Mouse (Mus musculus) right cerebral cortex, adult 2 months (tissue): ENCODE data around the gene Rorc.

Source experiments
- DNase-seq, 2 experiments: peaks; one replicate each; pipeline ENCODE4 v3.0.0; 2021 to 2022; ENCODE audit warnings: low spot score in 2 of 2

Gene Rorc

DNA sequence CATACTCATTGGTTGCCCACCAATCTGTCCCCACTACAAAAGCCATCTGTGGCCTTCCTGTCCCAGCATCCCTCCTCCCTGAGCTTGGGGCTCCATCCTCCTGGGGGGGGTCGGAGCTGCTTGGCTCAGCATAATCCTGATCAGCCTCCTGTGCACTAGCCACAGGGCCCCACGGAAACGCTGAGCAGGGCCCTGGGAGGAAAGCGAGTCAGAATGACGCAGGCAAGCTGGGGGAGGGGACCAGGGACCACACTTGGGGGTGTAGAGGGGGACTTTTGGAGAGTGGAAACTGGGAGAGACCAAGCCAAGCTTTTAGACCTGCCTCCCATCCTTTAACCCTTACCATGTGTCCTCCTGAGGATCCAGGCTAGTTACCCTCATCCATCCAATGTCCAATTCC lies 3.3 kb downstream of the Rorc start:
- DNase-seq, result no peak

DNA sequence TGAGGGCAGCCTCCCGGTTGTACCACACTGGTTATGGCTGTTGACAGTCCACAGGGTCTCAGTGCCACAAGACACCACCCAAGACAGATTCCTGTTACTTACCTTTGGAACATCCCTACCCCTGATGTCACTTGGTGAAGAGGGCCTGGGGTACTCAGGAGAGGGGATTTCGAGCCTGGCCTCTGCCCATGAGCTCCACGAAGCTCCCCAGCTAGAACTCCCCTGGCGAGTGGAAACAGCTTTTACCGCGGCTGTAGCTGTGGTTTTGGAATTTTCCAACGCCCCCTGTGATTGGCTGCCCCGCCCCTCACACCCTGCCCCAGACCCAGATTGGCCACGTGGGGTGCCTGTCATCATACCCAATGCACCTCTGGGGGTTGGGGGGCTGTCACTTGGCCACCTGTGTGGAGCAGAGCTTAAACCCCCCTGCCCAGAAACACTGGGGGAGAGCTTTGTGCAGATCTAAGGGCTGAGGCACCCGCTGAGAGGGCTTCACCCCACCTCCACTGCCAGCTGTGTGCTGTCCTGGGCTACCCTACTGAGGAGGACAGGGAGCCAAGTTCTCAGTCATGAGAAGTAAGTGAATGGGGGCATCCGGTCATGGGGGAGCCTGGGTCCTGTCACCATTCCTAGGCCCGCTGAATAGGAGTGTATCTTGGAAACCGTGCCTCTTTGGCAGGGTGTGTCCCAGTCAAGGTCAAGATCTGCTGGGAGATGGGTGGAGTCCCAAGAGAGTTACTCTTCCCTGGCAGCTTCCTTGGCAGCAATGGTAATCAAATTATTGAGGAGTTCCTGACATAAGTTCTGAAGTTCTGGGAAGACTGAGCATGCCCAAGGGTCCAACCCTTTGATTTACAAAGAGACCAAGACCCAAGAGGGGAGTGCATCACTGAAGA lies 4.7 kb downstream of the Rorc start:
- DNase-seq, result no peak

DNA sequence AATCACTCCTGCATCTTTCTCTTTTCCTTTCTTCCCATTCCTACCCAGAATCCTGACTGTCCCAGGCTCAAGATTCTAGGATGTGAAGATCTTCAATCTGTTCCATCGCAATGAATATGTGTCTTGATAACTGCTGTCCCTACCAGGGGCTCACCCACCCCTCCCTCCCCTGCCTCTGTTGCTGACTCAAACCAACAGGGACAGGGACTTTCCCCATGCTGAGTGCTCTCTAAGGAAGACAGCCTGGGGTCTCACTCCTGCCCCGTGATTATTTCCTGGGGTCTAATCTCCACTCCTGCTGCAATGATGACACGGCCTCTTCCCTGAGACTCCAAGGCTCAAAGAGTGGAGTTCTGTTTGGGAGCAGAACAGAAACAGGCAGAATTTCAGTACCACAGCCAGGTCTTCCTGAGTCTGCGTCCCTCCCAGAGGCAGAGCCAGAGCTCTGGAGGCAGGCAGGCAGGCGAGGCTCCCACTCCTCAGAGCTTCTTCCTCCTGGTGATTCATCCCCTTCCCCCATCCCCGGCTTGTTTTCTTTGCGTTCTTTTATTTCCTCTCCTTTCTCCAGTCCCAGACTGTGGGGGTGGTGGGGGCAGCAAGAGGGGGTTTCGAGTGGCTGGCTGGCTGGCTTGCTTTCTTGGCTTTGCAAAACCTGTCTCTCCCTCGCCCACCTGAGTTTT lies 7.4 kb downstream of the Rorc start:
- DNase-seq, result peak; percentile 45 to 59

DNA sequence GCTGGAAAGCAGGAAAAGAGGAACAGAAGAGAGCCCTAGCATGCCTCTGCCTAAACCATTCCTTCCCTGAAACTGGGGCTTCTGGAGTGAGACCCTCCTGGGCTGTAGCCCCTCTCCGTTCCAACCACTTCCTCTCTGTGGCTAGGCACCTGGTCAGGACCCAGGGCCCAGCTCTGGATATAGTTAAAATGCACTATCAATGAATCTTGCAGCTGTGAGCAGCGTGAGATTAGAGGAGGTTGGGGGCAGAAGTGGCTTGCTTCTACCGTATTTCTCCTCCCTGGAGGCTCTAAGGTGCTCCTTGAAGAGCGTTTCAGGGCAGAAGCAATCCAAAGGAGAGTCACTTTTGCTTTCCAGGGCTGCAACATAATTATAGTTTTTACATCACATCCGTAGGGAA lies 9.7 kb downstream of the Rorc start:
- no peak for DNase-seq

DNA sequence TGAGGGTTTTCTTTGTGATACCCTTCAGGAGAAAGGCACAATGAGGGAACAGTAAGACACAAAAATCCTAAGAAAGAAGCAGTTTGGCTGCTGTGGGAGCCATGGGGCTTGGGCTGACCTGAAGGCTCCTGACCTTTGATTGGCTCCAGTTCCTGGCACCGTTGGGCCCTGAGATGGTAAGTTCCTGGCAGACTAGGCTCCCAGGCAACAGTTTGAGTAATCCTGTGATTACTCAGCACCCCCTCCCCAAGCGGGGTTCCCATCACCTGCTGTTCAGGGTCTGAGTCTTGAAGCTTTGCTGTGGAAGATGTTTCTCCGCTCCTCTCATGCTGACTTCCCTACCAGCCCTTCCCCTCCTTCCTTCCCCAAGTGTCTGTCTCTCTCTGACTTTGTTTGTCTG lies 10.9 kb downstream of the Rorc start:
- no peak for DNase-seq

DNA sequence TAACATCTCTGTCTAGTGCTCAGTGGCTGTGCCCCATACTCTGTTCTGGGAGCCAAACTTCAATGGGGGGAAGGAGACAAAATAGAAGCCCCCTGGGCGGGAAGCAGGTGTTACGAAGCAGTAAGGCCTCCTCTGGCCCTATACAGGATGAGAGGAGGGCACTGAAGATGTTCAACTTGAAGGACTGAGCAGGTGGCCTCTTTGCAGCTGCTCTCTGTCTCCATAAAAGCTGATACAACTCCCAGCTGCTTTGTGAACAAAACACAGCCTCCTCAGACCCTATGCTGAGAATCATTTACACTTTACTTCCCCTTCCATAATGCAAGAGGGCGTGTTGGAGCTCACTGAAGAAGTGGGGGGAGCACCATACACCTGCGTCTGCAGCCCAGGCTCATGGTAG lies 14.1 kb downstream of the Rorc start:
- DNase-seq, result no peak

DNA sequence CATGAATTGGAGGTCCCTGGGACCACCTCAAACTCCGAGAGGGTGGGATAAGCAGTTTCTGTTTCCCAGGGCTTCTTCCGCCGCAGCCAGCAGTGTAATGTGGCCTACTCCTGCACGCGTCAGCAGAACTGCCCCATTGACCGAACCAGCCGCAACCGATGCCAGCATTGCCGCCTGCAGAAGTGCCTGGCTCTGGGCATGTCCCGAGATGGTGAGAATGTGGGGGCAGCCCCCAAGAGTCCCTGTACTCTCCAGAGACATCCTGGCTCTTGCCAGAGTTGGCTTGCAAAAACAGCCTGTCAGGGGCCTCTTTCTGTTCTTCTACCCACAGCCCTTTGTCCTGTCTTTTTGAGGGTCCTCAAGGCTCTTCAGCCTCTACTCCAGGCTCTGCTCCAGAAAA lies 14.8 kb downstream of the Rorc start:
- no peak for DNase-seq

DNA sequence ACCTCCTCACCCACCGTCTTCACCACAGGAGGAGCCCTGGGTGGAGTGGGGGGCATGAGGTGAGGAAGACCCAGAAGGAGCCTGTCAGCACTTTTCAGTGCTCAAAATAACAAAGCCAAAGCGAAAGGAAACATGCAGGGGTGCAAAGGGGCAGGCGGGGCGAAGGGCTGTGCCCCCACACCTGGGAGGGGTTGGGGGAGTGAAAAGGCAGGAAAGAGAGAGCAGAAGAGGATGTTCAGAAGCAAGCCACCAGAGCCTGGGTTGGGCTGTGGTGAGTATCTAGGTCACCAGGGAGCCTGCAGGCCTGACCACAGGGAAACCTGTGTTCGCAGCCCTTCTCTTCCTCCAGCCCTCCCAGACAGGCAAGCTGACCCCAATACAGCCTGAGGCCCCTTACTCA lies 15.5 kb downstream of the Rorc start:
- DNase-seq, result no peak

DNA sequence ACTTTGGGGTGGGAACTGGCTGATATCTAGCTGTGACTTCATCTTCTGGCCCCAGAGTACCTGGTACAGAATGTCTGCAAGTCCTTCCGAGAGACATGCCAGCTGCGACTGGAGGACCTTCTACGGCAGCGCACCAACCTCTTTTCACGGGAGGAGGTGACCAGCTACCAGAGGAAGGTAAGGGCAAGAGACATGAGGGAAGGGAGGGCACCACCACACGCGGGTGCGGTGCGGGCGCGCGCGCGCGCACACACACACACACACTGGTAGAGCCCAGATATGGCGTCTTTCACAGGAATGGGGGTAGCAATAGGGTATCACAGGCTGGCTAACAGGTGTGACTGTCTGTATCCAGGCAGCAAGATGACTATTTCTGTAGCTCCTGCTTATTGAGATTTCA lies 16.8 kb downstream of the Rorc start:
- no peak for DNase-seq

DNA sequence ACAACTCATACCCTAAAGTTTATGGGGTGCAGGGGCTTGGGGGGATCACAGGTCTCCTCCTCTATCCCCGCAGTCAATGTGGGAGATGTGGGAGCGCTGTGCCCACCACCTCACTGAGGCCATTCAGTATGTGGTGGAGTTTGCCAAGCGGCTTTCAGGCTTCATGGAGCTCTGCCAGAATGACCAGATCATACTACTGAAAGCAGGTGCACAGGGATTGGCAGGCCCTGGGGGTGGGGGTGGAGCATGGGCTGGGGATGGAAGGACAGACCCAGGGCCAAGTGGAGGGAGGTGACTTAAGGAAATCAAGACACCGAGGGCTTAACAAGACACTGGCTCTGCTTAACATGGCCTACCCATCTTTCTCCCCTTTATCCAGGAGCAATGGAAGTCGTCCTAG lies 18.4 kb downstream of the Rorc start:
- no peak for DNase-seq

DNA sequence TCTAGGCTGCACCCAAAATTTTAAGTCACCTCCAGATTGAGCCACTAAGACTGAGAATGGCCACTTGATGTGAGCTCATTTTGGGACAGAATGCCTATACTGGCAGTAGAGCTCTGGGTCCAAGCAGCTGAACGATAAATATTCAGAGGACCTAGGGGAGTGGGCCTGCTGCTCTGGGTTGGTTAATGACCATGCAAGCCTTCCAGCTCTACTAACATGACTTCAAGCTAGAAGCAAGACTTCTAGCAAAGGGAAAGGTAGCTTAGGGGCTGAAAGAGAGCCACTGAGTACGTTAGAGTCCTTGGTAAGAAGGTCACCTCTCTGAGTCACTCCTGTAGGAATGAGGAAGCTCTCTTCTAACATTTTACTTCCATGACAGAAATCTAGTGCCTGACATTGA lies 19.5 kb downstream of the Rorc start:
- DNase-seq, result no peak

DNA sequence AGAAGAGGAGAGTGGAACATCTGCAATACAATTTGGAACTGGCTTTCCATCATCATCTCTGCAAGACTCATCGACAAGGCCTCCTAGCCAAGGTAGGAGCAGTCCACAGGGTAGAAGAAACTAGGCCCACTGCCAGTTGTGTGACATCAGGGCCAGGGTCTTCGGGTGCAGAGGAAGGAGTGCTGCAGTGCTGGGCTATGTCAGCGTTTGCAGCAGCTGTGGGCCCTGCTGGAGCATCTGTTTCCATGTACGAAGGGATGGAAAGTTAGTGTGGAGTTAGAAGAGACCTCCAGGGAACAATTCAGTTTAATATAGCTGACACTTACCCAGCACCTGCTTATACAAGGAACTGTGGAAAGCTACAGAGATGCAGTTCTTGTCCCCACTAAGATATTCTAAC lies 20.5 kb downstream of the Rorc start:
- no peak for DNase-seq

DNA sequence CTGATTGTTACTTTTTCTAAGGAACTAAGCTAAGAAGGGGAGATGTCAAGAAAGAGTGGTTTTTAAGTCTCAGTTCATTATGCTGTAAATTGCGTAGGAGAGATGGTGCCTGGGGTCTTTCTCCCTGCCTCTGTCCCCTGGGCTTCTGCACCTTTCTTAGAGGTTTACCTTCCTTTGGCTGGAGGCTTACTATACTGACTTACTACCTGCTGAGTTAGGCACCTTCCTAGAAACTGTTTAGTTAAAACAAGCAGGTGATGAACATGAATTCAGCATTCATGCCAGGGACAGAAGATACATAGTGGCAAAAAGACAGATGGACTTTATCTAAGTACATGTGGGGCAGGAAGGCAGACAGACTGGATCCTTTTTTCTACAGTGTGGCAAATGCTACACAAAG lies 23.7 kb downstream of the Rorc start:
- DNase-seq, result no peak

DNA sequence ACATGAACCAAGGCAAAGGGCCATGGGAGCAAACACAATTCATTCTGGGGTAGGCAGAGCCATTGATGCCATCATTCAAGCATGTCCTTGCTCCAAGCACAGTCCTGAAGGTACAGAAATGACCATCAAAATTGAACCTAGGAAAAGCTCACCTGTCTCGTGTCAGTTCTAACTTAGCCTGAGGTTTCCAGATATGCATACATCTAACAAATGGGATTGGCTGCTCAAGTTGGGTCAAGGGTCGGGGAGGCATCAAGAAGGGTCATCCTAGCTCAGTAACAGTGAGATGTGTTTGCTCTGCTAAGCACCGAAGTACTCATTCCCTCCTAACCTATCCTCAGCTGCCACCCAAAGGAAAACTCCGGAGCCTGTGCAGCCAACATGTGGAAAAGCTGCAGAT lies 24.3 kb downstream of the Rorc start:
- DNase-seq, result no peak

DNA sequence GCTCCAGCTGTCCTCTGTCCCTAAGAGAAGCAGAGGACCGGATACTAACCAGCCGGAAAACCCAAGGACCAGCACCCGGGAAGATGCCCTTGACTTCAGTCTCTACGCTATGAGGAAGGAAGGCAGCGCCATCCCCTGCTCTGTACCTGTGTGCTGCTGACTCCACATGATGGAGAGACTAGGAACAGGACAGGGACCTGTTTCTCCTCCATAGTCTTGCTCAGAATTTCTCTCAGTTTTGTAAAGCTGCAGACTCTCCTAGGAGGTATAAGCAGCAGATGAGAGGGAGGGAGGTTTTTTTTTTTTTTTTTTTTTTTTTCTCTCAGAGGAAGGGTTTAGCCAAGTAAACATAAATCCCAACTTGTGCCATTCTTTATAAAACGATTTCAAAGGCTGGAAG lies 25.6 kb downstream of the Rorc start, which contains the start of gene Lingo4:
Gene Lingo4 (plus strand): TSS at position 301 of the 400 bp plus-strand sequence.
- DNase-seq, result no peak

DNA sequence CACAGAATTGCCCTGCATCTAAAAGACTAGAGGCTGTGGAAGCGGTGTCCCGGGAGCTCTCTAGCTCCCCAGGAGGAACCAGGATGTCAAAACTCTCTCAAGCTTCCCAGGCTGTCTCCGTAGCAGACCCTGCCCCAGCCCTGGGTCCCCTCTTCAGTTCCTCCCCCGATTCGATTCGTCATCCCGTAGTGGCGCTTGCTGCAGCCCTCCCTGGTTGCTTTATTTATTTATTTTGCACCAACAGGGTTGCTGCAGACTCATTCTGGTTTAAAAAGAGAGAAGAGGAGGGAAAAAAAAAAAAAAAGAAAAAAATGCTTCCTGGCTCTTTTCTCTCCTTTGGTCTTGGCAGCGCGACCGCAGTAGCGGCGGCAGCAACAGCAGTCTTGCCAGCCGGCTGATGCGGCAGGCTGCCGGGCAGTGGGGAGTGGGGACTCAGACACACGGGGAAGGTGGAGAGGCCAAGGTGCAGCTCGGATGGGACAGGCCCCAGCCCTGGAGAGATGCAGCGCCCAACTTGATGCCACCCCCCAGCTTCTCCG lies 26.4 kb downstream of the Rorc start:
- DNase-seq, result no peak

DNA sequence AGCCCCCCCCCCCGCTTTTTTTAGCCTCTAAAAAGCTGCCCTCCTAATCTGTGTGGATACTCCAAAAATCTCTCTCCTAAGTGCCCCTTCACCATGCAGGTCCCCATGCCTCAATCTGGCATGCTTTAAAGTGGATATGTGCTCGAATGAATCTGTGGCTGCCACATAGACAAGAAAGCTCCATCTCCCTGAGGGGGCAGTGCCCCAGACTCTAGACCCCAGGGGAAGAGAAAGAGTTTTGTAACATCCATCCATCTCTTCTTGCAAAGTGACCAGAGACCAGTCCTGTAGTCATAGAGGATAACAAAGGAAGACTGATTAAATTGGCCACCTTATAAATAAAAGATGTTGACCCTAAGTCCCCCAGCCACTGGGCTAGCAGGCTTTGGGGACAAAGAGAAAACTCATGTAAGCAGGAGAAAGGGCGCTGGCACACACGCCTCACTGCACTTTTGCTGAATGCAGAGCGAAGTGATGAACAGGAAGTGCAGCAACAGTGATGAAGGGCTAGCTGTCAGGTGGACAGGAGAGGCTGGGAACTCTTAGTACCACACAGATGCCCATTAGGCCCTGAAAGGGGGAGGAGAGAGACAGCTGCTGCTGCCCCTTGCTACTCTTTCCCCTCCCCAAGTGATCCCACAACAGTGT lies 27.2 kb downstream of the Rorc start:
- DNase-seq, result no peak

DNA sequence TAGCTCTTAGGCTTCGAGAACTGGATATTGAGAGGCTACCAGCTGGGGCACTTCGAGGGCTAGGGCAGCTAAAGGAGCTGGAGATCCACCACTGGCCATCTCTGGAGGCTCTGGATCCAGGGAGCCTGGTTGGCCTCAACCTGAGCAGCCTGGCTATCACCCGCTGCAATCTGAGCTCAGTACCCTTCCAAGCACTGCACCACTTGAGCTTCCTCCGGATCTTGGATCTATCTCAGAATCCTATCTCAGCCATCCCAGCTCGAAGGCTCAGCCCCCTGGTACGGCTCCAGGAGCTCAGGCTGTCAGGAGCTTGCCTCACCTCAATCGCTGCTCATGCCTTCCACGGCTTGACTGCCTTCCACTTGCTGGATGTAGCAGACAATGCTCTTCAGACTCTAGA lies 29.9 kb downstream of the Rorc start:
- DNase-seq, result no peak

DNA sequence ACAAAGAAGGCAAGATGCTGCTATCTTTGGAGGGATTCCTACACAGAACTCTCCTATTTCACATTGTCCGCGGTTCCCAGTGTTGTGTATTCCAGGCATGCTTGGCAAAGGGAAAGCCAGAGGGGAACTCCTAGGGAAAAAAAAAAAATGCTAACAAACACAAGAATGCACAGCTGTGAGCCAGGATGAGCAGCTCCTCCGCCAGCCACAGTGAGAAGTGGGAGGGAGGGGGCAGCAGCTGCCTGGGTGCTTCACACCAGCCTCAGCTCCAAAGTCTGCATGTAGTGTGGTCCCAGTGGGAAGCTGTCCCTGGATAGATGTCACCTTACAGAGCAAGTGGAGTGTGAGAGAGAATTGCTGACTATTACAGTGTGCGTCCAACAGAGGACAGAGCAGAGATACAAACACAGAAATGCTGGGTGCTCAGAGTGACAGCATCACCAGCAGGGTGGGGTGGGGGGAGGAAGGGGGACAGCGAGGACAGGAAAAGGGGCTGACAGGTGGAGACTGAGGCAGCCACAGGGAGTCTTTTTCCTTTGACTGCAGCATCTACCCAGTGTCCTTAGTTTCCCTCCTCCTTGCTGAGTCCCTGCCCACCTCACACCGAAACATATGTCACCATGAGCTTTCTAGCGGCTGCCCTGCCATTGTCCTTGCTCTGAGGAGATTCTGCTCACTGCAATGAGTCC lies 31.9 kb downstream of the Rorc start:
- DNase-seq, result peak; percentile 60 to 66

DNA sequence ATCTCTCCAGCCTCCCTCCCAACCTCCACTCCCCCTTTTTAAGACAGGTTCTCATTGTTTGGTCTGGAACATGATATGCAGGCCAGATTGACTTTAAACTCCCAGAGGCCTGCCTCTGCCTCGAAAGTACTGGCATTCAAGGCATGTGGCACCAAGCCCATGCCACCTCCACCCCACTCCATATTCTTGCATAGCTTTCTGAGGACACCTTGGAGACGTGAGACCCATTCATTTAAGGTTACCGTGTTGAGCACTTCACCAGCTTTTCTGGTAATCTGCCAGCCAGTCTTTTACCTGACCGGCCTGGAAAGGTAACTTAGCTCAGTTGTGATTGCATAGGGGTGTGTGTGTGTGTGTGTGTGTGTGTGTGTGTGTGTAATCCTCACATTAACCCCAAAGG lies 33.0 kb downstream of the Rorc start:
- DNase-seq, result no peak

DNA sequence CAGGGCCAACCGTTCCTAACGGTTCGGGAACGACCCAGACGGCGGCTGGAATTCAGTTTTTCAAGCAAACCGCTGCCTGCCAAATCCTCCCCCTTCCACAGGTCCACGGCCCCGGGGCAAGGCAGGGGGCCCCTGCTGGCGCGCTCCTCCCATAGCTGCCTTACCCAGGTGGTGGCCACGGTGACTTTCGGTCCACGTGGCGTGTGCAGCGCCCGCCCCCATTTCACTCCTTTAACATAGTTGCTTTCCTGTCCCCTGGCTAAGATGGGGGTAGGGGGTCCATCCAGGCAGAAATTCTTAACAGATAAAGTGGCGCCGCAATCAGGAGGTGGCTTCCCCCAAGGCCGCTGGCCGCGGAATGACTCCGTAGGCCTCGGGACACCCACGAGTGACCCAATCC lies 39.9 kb downstream of the Rorc start:
- DNase-seq, result no peak
